Mouse (Mus musculus): Measurements from ENCODE around the gene Jmjd6. TPM values are rescaled to one million over a fixed set of nuclear protein-coding genes. Genes with fewer than 3 reads are reported as not detected.
A peak's percentile ranks its signal among the peaks of the same experiment; 100 is the strongest.

Jmjd6 gene
- total RNA-seq (2017) = 53.8 and 62.7 TPM in 2 replicates

GRCm38 (mm10) chr11:116843261-116844233 is at the start of gene Jmjd6, which contains the start of gene Mettl23:
Gene Jmjd6 (minus strand): TSS chr11:116843449.
Gene Mettl23 (plus strand): TSS chr11:116843278.
- peak; percentile 85 to 91 for ATAC-seq (replicated peaks in 1 of 2; ENCODE audit: insufficient read depth in 1 of 2, low FRiP score in 2 of 2, low TSS enrichment in 1 of 2, low read depth in 1 of 2, poor library complexity in 2 of 2, severe bottlenecking in 2 of 2)

GRCm38 (mm10) chr11:116887136-116887535 is 43.9 kb upstream of the Jmjd6 start:
- no peak for ATAC-seq (replicated peaks in 1 of 2; ENCODE audit: insufficient read depth in 1 of 2, low FRiP score in 2 of 2, low TSS enrichment in 1 of 2, low read depth in 1 of 2, poor library complexity in 2 of 2, severe bottlenecking in 2 of 2)

- ATAC-seq (replicated peaks in 1 of 2; ENCODE audit: insufficient read depth in 1 of 2, low FRiP score in 2 of 2, low TSS enrichment in 1 of 2, low read depth in 1 of 2, poor library complexity in 2 of 2, severe bottlenecking in 2 of 2) = peak; percentile 75 to 83
Measured at GRCm38 (mm10) chr11:116885275-116886151, 42.3 kb upstream of the Jmjd6 start.

- ATAC-seq (replicated peaks in 1 of 2; ENCODE audit: insufficient read depth in 1 of 2, low FRiP score in 2 of 2, low TSS enrichment in 1 of 2, low read depth in 1 of 2, poor library complexity in 2 of 2, severe bottlenecking in 2 of 2) = no peak
Measured at GRCm38 (mm10) chr11:116884061-116884460, 40.8 kb upstream of the Jmjd6 start.

GRCm38 (mm10) chr11:116882446-116882845 is 39.2 kb upstream of the Jmjd6 start:
- no peak for ATAC-seq (replicated peaks in 1 of 2; ENCODE audit: insufficient read depth in 1 of 2, low FRiP score in 2 of 2, low TSS enrichment in 1 of 2, low read depth in 1 of 2, poor library complexity in 2 of 2, severe bottlenecking in 2 of 2)

- no peak for ATAC-seq (replicated peaks in 1 of 2; ENCODE audit: insufficient read depth in 1 of 2, low FRiP score in 2 of 2, low TSS enrichment in 1 of 2, low read depth in 1 of 2, poor library complexity in 2 of 2, severe bottlenecking in 2 of 2)
Measured at GRCm38 (mm10) chr11:116881440-116881839, 38.2 kb upstream of the Jmjd6 start.

GRCm38 (mm10) chr11:116880839-116881238 is 37.6 kb upstream of the Jmjd6 start:
- ATAC-seq (replicated peaks in 1 of 2; ENCODE audit: insufficient read depth in 1 of 2, low FRiP score in 2 of 2, low TSS enrichment in 1 of 2, low read depth in 1 of 2, poor library complexity in 2 of 2, severe bottlenecking in 2 of 2) = no peak

GRCm38 (mm10) chr11:116878454-116878853 is 35.2 kb upstream of the Jmjd6 start:
- no peak for ATAC-seq (replicated peaks in 1 of 2; ENCODE audit: insufficient read depth in 1 of 2, low FRiP score in 2 of 2, low TSS enrichment in 1 of 2, low read depth in 1 of 2, poor library complexity in 2 of 2, severe bottlenecking in 2 of 2)

- ATAC-seq (replicated peaks in 1 of 2; ENCODE audit: insufficient read depth in 1 of 2, low FRiP score in 2 of 2, low TSS enrichment in 1 of 2, low read depth in 1 of 2, poor library complexity in 2 of 2, severe bottlenecking in 2 of 2) = no peak
Measured at GRCm38 (mm10) chr11:116873987-116874386, 30.7 kb upstream of the Jmjd6 start.

GRCm38 (mm10) chr11:116871538-116871937 is 28.3 kb upstream of the Jmjd6 start:
- no peak for ATAC-seq (replicated peaks in 1 of 2; ENCODE audit: insufficient read depth in 1 of 2, low FRiP score in 2 of 2, low TSS enrichment in 1 of 2, low read depth in 1 of 2, poor library complexity in 2 of 2, severe bottlenecking in 2 of 2)

GRCm38 (mm10) chr11:116869641-116870040 is 26.4 kb upstream of the Jmjd6 start:
- ATAC-seq (replicated peaks in 1 of 2; ENCODE audit: insufficient read depth in 1 of 2, low FRiP score in 2 of 2, low TSS enrichment in 1 of 2, low read depth in 1 of 2, poor library complexity in 2 of 2, severe bottlenecking in 2 of 2) = no peak

GRCm38 (mm10) chr11:116869223-116869622 is 26.0 kb upstream of the Jmjd6 start:
- ATAC-seq (replicated peaks in 1 of 2; ENCODE audit: insufficient read depth in 1 of 2, low FRiP score in 2 of 2, low TSS enrichment in 1 of 2, low read depth in 1 of 2, poor library complexity in 2 of 2, severe bottlenecking in 2 of 2) = no peak

GRCm38 (mm10) chr11:116868129-116868528 is 24.9 kb upstream of the Jmjd6 start:
- ATAC-seq (replicated peaks in 1 of 2; ENCODE audit: insufficient read depth in 1 of 2, low FRiP score in 2 of 2, low TSS enrichment in 1 of 2, low read depth in 1 of 2, poor library complexity in 2 of 2, severe bottlenecking in 2 of 2) = 0 out of 4 replicates have a peak, but pooled peaks of 1 of the 2 experiments have one; percentile 12

GRCm38 (mm10) chr11:116865945-116866585 is 22.8 kb upstream of the Jmjd6 start:
- no peak for ATAC-seq (replicated peaks in 1 of 2; ENCODE audit: insufficient read depth in 1 of 2, low FRiP score in 2 of 2, low TSS enrichment in 1 of 2, low read depth in 1 of 2, poor library complexity in 2 of 2, severe bottlenecking in 2 of 2)

GRCm38 (mm10) chr11:116864444-116864843 is 21.2 kb upstream of the Jmjd6 start:
- no peak for ATAC-seq (replicated peaks in 1 of 2; ENCODE audit: insufficient read depth in 1 of 2, low FRiP score in 2 of 2, low TSS enrichment in 1 of 2, low read depth in 1 of 2, poor library complexity in 2 of 2, severe bottlenecking in 2 of 2)

- no peak for ATAC-seq (replicated peaks in 1 of 2; ENCODE audit: insufficient read depth in 1 of 2, low FRiP score in 2 of 2, low TSS enrichment in 1 of 2, low read depth in 1 of 2, poor library complexity in 2 of 2, severe bottlenecking in 2 of 2)
Measured at GRCm38 (mm10) chr11:116857183-116857850, 14.1 kb upstream of the Jmjd6 start.

- ATAC-seq (replicated peaks in 1 of 2; ENCODE audit: insufficient read depth in 1 of 2, low FRiP score in 2 of 2, low TSS enrichment in 1 of 2, low read depth in 1 of 2, poor library complexity in 2 of 2, severe bottlenecking in 2 of 2) = no peak
Measured at GRCm38 (mm10) chr11:116854279-116854678, 11.0 kb upstream of the Jmjd6 start.
